Mouse (Mus musculus) lung, adult 2 months (tissue): ENCODE data around the gene Tap2.

Source experiments
- CTCF ChIP-seq: fragments of 200-500 bp; IDR thresholded peaks from 2 replicates; pipeline ENCODE4 v1.5.1; 2011; ENCODE audit warnings: mild to moderate bottlenecking, low read length, control low read depth; ENCODE audit not compliant: insufficient read depth
- POLR2A ChIP-seq: fragments of 200-500 bp; IDR thresholded peaks from 2 replicates; pipeline ENCODE4 v1.6.1; 2011; ENCODE audit warnings: low read depth, mild to moderate bottlenecking, control low read depth, low read length, borderline replicate concordance; ENCODE audit errors: extremely low read depth

DNA sequence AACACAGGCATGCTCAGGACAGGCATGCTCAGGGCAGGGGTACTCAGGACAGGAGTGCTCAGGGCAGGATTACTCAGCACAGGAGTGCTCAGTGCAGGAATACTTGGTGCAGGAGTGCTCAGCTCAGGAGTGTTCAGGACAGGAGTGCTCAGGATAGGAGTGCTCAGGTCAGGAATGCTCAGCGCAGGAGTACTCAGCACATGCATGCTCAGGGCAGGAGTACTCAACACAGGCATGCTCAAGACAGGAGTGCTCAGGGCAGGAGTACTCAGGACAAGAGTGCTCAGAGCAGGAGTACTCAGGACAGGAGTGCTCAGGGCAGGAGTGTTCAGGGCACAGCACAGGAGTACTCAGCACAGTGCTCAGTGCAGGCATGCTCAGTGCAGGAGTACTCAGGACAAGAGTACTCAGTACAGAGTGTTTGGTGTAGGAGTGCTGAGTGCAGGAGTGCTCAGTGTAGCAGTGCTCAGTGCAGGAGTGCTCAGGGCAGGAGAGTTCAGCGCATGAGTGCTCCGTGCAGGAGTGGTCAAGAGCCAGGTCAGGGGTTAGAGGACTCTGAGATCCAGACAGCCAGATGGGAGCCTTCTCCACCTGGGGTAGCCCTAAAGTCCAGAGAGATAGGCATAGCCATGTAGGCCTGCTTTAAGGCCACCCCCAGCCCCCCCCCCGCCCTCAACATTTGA, 426 bp upstream of the Tap2 start:
- no peak for TF ChIP-seq POLR2A
- TF ChIP-seq CTCF, result no peak
